Mouse (Mus musculus): ENCODE results near the gene Adra2a. TPM values are rescaled to one million over a fixed set of nuclear protein-coding genes. Genes with fewer than 3 reads are reported as not detected.

Gene Adra2a
- 1.1 and 1.5 TPM in 2 replicates for polyA plus RNA-seq (2015; fragmentation: Nextera tagmentation; extraction: Ambion mirVana)

DNA sequence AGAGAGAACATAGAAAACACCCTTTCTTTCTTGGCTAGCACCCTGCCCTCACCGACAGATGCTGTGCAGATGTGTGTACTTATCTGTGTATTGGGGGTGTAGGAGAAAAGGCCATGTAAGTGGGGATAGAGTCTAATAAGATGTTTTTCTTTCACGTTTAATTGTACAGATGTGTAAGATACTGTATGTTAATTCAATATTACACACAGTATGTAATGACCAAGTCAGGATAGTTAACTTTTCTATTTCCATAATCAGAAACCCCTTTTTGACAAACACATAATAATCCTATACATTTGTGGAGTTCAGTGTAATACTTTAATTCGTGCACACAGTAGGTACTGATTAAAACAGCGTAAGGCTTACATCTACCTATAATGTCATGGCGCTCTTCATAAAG is at the start of gene Adra2a:
Gene Adra2a (plus strand): TSS at position 301 of the 400 bp plus-strand sequence.
- WGBS: 85% methylated on average over 5 of the region's 5 CpGs
- H3K4me1 ChIP-seq (replicated peaks; ENCODE audit: control insufficient read depth, insufficient read depth, low read length): peaks cover 29% of the 10 kb centered on the region
- no peaks in the 10 kb centered on the region for H3K9me3 ChIP-seq (ENCODE audit: control insufficient read depth, low read length)
- no peak for ATAC-seq
- peak within 1 kb of the TSS; percentile 62 for H3K4me3 ChIP-seq (replicated peaks; ENCODE audit: low read length)
- H3K9ac ChIP-seq (replicated peaks; ENCODE audit: low read depth, low read length): peak within 1 kb of the TSS; percentile 57
- no peak within 1 kb of the TSS for H3K27ac ChIP-seq (ENCODE audit: low read length)
- H3K27me3 ChIP-seq (replicated peaks; ENCODE audit: control insufficient read depth, insufficient read depth, low read length): peaks cover 28% of the 10 kb centered on the region
- H3K4me2 ChIP-seq (ENCODE audit: low read length): peak within 1 kb of the TSS; percentile 95
- no peaks in the 10 kb centered on the region for H3K36me3 ChIP-seq (ENCODE audit: control insufficient read depth, insufficient read depth)

DNA sequence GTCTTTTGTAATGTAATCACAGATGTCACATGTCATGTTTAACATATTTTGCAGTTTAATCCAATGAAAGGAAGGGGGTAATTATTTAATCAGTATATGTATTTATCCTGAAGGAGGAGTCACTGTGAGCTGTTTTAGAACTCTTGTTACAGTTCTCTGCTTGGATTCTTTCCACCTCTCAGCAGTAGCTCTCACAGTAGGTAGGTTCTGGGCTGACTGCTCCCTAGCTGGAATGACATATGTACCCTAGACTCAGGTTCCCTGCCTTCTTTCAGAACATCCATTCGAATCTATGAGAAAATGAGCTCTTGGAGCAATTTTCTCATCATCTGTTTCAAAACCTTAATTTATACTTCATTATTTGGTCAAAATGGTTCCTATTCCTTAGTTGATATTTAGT is 49.7 kb upstream of the Adra2a start:
- no peaks in the 10 kb centered on the region for H3K4me1 ChIP-seq (replicated peaks; ENCODE audit: control insufficient read depth, insufficient read depth, low read length)
- 76% methylated on average over 1 of the region's 1 CpGs for whole genome bisulfite sequencing
- no peak overlapping the region for H3K4me3 ChIP-seq (replicated peaks; ENCODE audit: low read length)
- no peak for ATAC-seq
- H3K27me3 ChIP-seq (replicated peaks; ENCODE audit: control insufficient read depth, insufficient read depth, low read length): no peaks in the 10 kb centered on the region
- no peak overlapping the region for H3K9ac ChIP-seq (replicated peaks; ENCODE audit: low read depth, low read length)
- H3K36me3 ChIP-seq (ENCODE audit: control insufficient read depth, insufficient read depth): no peaks in the 10 kb centered on the region
- no peak overlapping the region for H3K27ac ChIP-seq (ENCODE audit: low read length)
- H3K4me2 ChIP-seq (ENCODE audit: low read length): no peak overlapping the region
- H3K9me3 ChIP-seq (ENCODE audit: control insufficient read depth, low read length): no peaks in the 10 kb centered on the region

DNA sequence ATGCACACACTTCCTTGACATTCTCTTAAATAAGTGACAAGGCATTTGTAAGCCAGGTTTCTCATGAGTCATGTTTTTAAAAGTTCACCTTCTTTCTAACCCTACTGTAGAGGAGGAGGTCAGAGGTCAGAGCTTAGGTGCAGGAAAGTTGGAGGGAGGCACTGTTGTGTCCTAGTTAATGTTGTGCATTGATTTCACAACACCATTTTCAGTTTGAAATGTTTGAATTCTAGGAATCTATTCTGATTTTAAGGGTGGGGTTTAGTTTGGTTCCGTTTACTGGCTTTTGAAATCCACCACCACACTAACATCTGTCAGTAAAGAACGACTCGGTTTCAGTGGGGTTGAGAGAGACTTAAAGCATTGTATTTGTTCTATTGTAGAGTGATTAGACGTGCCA is 33.0 kb upstream of the Adra2a start:
- Histone ChIP-seq H3K4me3 (replicated peaks; ENCODE audit: low read length) (no peak overlapping the region), H3K4me2 (ENCODE audit: low read length) (no peak overlapping the region), H3K27me3 (replicated peaks; ENCODE audit: control insufficient read depth, insufficient read depth, low read length) (no peaks in the 10 kb centered on the region), H3K27ac (ENCODE audit: low read length) (no peak overlapping the region), H3K9ac (replicated peaks; ENCODE audit: low read depth, low read length) (no peak overlapping the region), H3K9me3 (ENCODE audit: control insufficient read depth, low read length) (no peaks in the 10 kb centered on the region), H3K4me1 (replicated peaks; ENCODE audit: control insufficient read depth, insufficient read depth, low read length) (peaks cover 2% of the 10 kb centered on the region; the same call in 1 of the 2 replicates), H3K36me3 (ENCODE audit: control insufficient read depth, insufficient read depth) (no peaks in the 10 kb centered on the region)
- no peak for ATAC-seq
- WGBS: 72% methylated on average over 4 of the region's 4 CpGs

DNA sequence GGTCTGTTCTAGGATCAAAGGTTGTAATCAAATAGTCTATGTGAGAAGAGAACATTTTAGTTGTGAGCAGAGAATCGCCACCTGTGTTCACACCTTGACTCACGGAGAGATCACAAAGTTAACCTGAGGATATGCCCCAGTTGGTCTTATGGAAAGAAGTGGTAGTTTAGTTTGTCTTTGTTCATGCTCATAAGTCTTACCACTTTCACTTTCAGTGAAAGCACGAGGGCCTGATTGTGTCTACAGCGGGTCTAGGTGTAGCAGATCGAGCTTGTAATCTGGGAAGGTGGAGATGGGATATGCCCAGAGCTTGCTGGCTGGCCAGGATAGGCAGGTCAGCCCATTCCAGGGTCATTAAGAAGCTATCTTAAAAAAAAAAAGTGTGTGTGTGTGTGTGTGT is 29.0 kb upstream of the Adra2a start:
- Histone ChIP-seq H3K4me2 (ENCODE audit: low read length) (no peak overlapping the region), H3K27me3 (replicated peaks; ENCODE audit: control insufficient read depth, insufficient read depth, low read length) (no peaks in the 10 kb centered on the region), H3K9ac (replicated peaks; ENCODE audit: low read depth, low read length) (no peak overlapping the region), H3K4me3 (replicated peaks; ENCODE audit: low read length) (no peak overlapping the region), H3K4me1 (replicated peaks; ENCODE audit: control insufficient read depth, insufficient read depth, low read length) (peaks cover 1% of the 10 kb centered on the region; the same call in 1 of the 2 replicates), H3K9me3 (ENCODE audit: control insufficient read depth, low read length) (no peaks in the 10 kb centered on the region), H3K36me3 (ENCODE audit: control insufficient read depth, insufficient read depth) (no peaks in the 10 kb centered on the region), H3K27ac (ENCODE audit: low read length) (no peak overlapping the region)
- no peak for ATAC-seq
- 93% methylated on average over 5 of the region's 5 CpGs for WGBS

DNA sequence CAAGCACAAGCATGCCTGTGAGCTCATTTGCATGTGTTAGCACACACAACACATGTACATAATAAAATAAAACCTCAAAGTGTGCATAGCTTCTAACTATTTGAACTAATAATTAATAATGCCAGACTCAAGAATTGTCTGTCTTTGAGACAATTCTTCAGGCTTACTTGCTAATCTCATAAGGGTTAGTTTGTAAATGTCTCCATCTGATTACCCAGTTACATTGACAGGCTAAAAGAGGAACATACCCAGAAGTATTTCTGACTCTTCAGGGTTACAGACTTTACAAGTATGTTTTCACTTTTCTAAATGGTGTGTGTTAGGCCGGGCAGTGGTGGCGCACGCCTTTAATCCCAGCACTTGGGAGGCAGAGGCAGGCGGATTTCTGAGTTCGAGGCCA is 28.4 kb upstream of the Adra2a start:
- Histone ChIP-seq H3K9ac (replicated peaks; ENCODE audit: low read depth, low read length) (no peak overlapping the region), H3K4me2 (ENCODE audit: low read length) (no peak overlapping the region), H3K9me3 (ENCODE audit: control insufficient read depth, low read length) (no peaks in the 10 kb centered on the region), H3K27me3 (replicated peaks; ENCODE audit: control insufficient read depth, insufficient read depth, low read length) (no peaks in the 10 kb centered on the region), H3K4me1 (replicated peaks; ENCODE audit: control insufficient read depth, insufficient read depth, low read length) (no peaks in the 10 kb centered on the region), H3K27ac (ENCODE audit: low read length) (no peak overlapping the region), H3K36me3 (ENCODE audit: control insufficient read depth, insufficient read depth) (no peaks in the 10 kb centered on the region), H3K4me3 (replicated peaks; ENCODE audit: low read length) (no peak overlapping the region)
- ATAC-seq: no peak
- 94% methylated on average over 5 of the region's 5 CpGs for WGBS

DNA sequence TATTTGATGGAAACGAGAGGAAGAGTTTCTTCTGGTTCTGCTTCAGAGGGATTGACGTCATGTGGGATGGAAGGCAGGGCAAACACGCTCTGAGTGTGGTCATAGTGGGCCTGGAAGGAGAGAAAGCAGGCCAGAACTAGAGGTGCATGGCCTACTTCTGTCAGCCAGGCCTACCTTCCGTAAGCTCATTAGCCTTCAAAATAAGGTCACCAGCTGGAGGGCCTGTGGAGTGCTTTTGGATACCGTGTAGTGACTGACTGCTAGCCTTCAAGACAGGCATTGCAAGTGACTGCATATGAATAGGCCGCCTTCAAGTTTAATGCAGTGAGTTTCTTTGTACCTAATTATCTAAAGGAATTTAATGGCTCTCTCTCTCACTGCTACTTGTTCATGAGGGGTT is 8.9 kb upstream of the Adra2a start:
- Histone ChIP-seq H3K27ac (ENCODE audit: low read length) (no peak overlapping the region), H3K27me3 (replicated peaks; ENCODE audit: control insufficient read depth, insufficient read depth, low read length) (no peaks in the 10 kb centered on the region), H3K4me3 (replicated peaks; ENCODE audit: low read length) (no peak overlapping the region), H3K9ac (replicated peaks; ENCODE audit: low read depth, low read length) (no peak overlapping the region), H3K36me3 (ENCODE audit: control insufficient read depth, insufficient read depth) (peaks cover 11% of the 10 kb centered on the region), H3K4me1 (replicated peaks; ENCODE audit: control insufficient read depth, insufficient read depth, low read length) (no peaks in the 10 kb centered on the region), H3K4me2 (ENCODE audit: low read length) (no peak overlapping the region), H3K9me3 (ENCODE audit: control insufficient read depth, low read length) (no peaks in the 10 kb centered on the region)
- 43% methylated on average over 6 of the region's 6 CpGs for WGBS
- ATAC-seq: peak; percentile 64

DNA sequence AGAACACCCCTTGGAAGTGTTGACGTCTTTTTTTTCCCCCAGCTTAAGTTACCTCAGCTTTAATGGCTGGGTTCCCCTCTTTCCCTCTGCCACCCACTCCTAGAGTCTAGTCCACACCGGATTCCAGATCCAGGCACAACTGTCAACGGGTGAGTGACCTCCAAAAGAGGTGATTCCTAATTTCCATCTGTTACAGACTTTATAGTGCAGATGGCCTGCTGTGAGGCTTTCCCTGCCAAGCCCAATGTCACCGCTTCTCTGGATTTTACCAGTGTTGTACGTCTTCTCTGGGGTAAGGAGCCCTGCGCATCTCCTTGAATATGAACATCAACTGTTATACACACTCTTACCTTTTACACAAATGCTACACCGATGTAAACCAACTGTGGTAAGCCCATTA is 4.5 kb upstream of the Adra2a start:
- no peaks in the 10 kb centered on the region for H3K9me3 ChIP-seq (ENCODE audit: control insufficient read depth, low read length)
- H3K4me3 ChIP-seq (replicated peaks; ENCODE audit: low read length): no peak overlapping the region
- ATAC-seq: no peak
- H3K9ac ChIP-seq (replicated peaks; ENCODE audit: low read depth, low read length): no peak overlapping the region
- no peak overlapping the region for H3K27ac ChIP-seq (ENCODE audit: low read length)
- peaks cover 5% of the 10 kb centered on the region; the same call in 1 of the 2 replicates for H3K36me3 ChIP-seq (ENCODE audit: control insufficient read depth, insufficient read depth)
- no peaks in the 10 kb centered on the region; the same call in 1 of the 2 replicates for H3K27me3 ChIP-seq (replicated peaks; ENCODE audit: control insufficient read depth, insufficient read depth, low read length)
- WGBS: 68% methylated on average over 7 of the region's 7 CpGs
- 0 out of 2 replicates have a peak, but pooled peaks cover under 1% of the 10 kb centered on the region for H3K4me1 ChIP-seq (replicated peaks; ENCODE audit: control insufficient read depth, insufficient read depth, low read length)
- H3K4me2 ChIP-seq (ENCODE audit: low read length): no peak overlapping the region

DNA sequence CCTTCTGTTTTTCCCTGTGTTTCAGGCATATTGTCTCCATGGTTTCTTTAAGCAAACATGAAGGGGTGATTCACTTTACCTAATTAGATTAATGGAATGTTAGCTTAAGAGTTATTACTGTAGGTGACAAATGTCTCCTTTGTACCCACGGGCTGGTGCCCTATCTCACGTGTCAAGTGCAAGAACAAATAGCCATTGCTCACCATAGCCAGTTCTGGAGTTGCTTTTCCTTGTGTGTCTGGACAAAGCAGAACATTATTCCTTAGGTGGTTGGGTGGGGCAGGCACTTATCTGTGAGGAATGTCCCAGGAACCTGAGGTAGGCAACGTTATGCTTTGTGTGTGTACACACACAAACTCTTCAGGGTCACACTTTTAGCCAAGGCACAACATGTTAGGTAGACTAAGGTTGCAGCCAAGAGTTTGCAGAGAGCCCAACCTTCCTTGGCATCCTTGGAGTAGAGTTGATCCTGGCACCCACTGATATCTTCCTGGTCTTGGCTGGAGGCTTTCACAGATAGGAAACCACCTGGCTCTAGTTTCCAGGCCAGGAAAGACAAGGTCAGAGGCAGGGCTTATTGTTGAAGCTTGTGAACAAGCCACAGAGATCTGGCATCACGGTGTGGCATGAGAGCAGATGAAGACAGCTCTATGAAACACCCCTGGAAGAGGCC is 3.5 kb upstream of the Adra2a start:
- WGBS: 64% methylated on average over 4 of the region's 4 CpGs
- Histone ChIP-seq H3K36me3 (ENCODE audit: control insufficient read depth, insufficient read depth) (peaks cover 5% of the 10 kb centered on the region; the same call in 1 of the 2 replicates), H3K27me3 (replicated peaks; ENCODE audit: control insufficient read depth, insufficient read depth, low read length) (no peaks in the 10 kb centered on the region; the same call in 1 of the 2 replicates), H3K4me1 (replicated peaks; ENCODE audit: control insufficient read depth, insufficient read depth, low read length) (peaks cover 7% of the 10 kb centered on the region), H3K9ac (replicated peaks; ENCODE audit: low read depth, low read length) (no peak overlapping the region), H3K27ac (ENCODE audit: low read length) (no peak overlapping the region), H3K4me2 (ENCODE audit: low read length) (no peak overlapping the region), H3K4me3 (replicated peaks; ENCODE audit: low read length) (no peak overlapping the region), H3K9me3 (ENCODE audit: control insufficient read depth, low read length) (no peaks in the 10 kb centered on the region)
- ATAC-seq: no peak

DNA sequence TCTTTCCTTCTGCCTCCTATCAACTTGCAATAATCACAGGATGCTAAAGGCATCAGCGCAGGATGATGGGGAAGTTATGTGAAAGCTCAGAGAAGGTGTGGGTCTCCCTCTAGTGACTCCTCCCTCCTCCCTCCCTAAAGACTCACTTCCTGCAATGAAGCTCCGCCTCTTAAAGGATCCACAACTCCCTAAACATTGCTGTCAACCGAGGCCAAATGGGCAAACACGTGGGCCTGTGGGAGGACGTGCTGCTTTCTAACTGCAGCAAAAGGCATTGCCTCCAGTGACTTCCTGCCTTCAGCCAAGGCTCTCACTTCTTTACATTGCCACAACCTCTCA is 3.0 kb upstream of the Adra2a start:
- ATAC-seq: no peak
- H3K36me3 ChIP-seq (ENCODE audit: control insufficient read depth, insufficient read depth): peaks cover 5% of the 10 kb centered on the region; the same call in 1 of the 2 replicates
- peaks cover 3% of the 10 kb centered on the region for H3K27me3 ChIP-seq (replicated peaks; ENCODE audit: control insufficient read depth, insufficient read depth, low read length)
- H3K9ac ChIP-seq (replicated peaks; ENCODE audit: low read depth, low read length): no peak overlapping the region
- H3K27ac ChIP-seq (ENCODE audit: low read length): no peak overlapping the region
- WGBS: 44% methylated on average over 5 of the region's 5 CpGs
- peaks cover 12% of the 10 kb centered on the region for H3K4me1 ChIP-seq (replicated peaks; ENCODE audit: control insufficient read depth, insufficient read depth, low read length)
- H3K9me3 ChIP-seq (ENCODE audit: control insufficient read depth, low read length): no peaks in the 10 kb centered on the region
- H3K4me2 ChIP-seq (ENCODE audit: low read length): no peak overlapping the region
- H3K4me3 ChIP-seq (replicated peaks; ENCODE audit: low read length): no peak overlapping the region
